Mouse (Mus musculus): Measurements from ENCODE around the gene Elmsan1.

Elmsan1 gene

DNA sequence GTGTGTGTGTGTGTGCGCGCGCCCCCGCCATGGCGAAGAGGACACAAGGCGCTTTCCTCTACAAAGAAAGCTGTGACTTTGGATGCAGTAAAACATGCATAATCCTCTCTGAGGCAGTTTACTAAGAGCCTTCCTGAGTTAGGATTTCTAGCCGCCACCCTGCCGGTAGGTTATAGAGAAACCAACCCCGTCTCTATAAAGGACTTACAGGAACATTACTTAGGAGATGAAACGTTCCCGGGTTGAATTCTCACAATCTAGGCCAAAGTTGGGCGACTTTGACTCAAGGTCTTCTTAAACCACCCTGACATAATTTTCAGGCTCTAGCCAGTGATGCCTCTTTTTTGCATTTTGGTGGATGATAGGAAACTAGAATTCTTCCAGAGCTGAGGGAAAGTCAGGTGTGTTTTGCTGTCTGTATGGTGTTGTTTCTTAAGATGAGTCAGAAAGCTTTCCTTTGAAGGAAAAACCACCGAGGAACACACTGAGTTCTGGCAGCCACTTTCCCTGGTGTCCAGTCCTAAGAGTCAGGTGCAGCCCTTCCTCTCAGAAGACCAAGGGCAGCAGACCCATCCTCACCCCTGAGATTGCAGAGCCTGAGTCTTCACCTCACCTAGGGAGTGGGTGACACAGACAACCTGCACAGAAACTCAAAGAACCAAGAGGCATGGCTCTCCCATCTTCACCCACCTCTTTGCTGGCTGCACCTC, 24.1 kb downstream of the Elmsan1 start:
- in situ Hi-C loops (cut with MboI, MseI) = loop anchor here (25.0 kb wide), 1 partner anchor 1268 kb away; the partner anchor contains the start of gene Fos

DNA sequence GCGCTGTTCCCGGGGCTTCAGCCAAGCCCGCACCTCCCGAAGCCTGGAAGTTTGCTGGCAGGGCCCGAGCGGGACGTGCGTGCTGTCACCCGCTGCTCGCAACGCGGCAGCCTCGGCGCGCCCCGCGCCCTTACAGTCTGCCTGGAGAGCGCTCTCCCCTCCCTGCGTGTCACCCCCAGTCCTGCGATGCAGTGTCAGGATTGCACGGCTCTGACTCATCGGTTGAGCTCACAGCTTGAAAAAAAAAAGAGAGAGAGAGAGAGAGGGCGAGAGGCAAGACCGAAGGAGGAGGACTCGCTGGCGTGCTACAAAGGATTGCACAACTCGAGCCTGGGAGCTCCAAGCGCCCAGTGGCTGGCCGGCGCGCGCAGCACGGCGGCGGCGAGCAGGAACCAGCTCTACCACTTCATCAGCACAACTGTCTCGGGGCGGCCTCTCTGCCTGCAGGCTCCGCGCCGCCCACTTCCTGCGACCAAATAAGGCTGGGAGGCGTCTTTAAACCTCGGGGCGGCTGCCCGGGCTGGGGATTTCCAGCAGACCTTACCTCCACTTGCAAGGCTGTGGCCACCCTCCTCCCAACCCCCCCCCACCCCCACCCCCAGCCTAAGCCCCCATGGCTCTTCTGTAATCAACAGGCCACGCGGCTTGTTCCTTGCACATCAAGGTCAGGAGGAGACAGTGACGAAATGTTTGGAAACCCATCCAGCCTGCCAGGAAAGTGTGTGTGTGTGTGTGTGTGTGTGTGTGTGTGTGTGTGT, 24.9 kb downstream of the Elmsan1 start:
- in situ Hi-C loops (cut with MboI, MseI) = loop anchor here (25.0 kb wide), 1 partner anchor 1268 kb away; the partner anchor contains the start of gene Fos

DNA sequence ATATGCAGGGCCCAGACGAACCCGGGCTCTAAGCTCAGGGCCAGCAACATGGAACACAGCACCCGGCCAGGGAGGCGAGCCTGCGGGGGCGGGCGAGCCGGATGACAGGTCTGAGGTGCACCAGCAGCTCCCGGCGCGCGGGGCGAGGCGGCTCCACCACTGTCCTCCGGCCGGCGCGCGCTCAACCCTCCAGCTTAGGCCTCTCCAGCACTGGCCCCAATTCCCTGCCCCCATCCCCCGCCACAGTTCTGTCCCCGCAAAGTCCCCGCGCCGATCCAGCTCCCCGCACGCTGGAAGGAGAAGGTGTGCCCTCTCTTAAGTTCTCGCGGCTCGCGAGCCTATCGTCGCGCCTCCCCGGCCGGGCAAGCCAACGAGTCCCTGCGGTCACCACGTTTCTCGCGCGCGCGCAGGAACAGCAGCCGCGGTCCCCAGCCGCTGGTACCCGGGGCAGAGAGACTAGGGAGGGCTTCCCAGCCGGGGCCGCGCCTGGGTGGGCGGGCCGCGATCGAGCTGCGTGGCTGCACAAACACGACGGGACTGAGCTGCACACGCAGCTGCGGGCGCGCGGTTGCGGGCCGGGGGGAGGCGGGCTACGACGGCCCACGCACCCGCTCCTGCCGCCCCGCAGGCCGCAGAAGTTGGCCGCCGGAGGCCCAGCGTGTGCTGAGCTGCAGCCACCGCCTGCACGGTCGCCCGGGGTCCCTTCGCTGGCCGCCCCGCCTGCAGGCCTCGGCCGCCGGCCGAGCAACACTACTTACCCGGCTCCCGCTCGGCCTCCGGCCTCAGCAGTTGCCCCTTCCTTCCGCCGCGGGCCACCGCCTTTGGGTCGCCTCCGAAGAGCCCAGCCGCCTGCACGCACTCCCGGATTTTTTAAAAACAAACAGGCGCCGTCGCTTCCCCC, 25.7 kb downstream of the Elmsan1 start:
- in situ Hi-C loops (cut with MboI, MseI) = loop anchor here (25.0 kb wide), 1 partner anchor 1269 kb away; the partner anchor contains the start of gene Fos

DNA sequence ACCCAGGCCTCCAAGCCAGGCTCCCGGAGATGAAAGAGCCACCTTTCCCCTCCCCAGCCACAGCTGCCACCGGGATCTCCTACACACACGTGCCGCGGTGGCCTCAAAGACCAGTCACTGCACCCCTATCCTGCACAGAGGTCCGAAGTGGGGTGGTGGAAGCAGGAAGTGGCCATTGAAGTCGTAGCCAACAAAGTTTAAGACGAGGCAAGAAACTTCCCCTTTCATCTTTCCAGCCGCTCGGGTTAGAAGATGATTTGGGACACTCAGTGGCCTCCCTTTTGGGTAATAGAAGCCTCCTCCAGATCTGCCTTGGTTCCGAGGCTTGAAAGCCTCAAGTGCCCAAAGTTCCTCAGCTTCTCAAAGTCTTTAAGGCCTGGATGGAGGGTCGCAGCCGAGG, 26.4 kb downstream of the Elmsan1 start:
- in situ Hi-C loops (cut with MboI, MseI) = loop anchor here (25.0 kb wide), 1 partner anchor 1270 kb away; the partner anchor contains the start of gene Fos

- in situ Hi-C loops (cut with MboI, MseI) = loop anchor here (25.0 kb wide), 1 partner anchor 1271 kb away; the partner anchor contains the start of gene Fos
These were observed 26.9 kb downstream of the Elmsan1 start for GRCm38 (mm10) chr12:84191770-84192169.

DNA sequence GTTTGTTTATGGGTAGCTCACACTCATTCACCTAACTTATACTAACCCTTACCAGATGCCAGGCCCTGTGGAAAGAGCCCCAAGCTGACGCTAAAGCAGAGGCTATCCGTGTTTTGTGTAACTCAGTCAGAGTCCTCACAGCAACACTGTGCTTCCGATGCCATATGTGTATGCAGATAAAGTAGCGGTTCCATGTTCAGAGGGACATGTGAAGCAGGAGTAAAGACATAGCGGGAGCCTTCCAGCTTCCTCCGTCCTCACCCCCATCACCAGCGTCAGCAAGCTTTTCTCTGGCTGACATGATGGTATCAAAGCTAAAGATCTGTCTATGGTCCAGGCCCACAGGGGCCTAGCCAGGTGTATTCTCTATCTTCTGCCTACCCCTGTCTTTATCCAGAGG, 27.5 kb downstream of the Elmsan1 start:
- in situ Hi-C loops (cut with MboI, MseI) = loop anchor here (25.0 kb wide), 1 partner anchor 1271 kb away; the partner anchor contains the start of gene Fos

GRCm38 (mm10) chr12:84190151-84190820, 28.4 kb downstream of the Elmsan1 start:
- in situ Hi-C loops (cut with MboI, MseI) = loop anchor here (25.0 kb wide), 1 partner anchor 1272 kb away; the partner anchor contains the start of gene Fos

DNA sequence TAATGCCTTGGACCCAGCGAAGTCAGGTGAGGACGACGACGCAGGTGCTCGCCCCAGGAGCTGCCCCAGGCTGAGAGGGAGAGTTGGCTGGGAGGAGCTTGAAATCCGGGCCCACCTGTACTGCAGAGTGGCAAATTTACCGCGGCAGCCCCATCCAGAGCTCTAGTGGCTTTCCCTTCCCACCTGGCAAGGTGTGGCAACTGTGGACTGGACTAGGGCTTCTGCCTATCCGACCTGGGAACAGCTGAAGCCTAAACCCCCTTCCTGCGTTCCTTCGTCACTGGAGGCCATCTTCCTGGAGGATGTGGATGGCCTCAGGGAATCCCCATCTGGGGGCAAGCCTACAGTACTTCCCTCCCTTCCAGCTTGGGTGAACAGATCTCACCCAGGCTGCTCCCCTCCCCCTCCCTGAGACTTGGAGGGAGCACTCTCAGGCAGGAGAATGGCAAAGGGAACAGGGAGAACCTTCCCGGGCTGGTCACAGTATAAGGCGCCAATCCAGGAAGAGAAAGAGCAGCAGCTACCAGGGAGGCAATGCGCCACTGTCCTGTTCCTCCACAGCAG, 29.7 kb downstream of the Elmsan1 start:
- in situ Hi-C loops (cut with MboI, MseI) = loop anchor here (25.0 kb wide), 1 partner anchor 1273 kb away; the partner anchor contains the start of gene Fos

DNA sequence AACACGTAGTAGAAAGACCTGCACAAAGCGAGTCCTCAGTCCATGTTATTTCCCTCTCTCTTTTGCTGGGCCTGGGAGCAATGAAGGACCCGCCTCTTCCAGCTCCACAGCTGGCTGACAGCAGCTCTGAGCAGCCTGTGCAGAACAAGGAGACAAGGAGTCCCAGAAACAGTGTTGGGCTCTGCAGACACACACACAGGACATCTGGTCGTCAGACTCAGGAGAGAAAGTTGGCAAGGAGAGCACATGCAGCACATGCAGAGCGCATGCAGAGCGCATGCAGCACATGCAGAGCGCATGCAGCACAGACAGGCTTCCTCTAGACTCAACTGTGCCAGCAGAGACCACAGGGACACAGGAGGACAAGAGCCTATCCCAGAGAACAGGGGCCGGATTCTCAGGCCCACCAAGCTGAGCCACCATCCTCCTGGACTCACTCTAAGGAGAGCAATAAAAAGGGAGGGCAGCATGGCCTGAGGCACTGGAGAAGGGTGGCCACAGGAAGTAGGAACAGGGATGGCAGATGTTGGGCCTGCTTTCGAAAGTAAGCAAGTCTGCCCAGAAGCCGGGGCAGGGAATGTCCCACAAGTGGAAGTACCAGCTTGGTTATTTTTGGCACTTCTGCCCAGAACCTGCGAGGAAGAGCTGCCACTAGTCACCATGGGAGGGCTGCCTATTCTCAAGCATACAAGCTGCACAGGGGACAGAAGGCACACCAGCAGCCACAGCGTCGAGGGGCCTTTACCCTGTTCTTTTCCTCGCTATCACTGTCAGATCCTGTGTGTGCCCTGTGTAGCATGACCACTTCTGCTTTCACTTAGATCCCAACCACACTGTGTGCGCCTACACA, 30.7 kb downstream of the Elmsan1 start:
- in situ Hi-C loops (cut with MboI, MseI) = loop anchor here (25.0 kb wide), 1 partner anchor 1274 kb away; the partner anchor contains the start of gene Fos

DNA sequence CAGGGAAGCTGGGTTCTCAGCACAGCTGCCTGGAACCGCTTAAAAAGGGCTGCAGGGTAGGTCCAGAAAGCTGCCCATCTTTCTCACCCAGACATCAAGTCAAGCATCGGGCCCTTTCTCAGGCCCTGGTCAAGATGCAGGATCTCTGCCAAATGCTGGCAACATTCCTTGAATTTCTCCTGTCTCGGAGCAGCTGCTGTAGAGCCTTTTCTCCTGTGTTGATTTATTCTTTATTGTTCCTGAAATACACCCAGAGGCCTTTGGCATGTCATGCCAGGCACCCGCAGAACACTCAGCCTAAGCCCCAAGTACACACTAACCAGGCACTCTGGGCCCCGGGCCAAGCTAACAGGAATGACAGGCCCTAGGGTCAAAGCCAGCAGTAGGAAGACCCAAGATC, 31.7 kb downstream of the Elmsan1 start:
- in situ Hi-C loops (cut with MboI, MseI) = loop anchor here (25.0 kb wide), 1 partner anchor 1275 kb away; the partner anchor contains the start of gene Fos

DNA sequence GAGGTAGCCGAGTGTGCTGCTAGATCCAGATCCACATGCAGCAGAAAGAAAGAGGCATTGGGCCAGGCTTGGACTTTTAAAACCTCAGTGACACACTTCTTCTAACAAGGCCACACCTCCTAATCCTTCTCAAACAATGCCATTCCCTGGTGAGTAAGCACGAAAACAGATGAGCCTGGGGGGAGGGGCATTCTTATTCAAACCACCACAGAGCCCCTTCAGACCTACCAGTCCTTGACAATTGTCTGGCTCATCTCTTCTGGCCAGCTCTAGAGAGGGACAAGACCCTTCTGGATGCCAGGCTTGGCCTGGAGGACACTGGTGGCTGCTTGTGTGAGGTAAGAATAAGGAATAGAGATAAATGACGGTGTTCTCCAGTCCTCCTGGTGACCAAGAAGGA, 32.1 kb downstream of the Elmsan1 start:
- in situ Hi-C loops (cut with MboI, MseI) = loop anchor here (25.0 kb wide), 1 partner anchor 1276 kb away; the partner anchor contains the start of gene Fos

DNA sequence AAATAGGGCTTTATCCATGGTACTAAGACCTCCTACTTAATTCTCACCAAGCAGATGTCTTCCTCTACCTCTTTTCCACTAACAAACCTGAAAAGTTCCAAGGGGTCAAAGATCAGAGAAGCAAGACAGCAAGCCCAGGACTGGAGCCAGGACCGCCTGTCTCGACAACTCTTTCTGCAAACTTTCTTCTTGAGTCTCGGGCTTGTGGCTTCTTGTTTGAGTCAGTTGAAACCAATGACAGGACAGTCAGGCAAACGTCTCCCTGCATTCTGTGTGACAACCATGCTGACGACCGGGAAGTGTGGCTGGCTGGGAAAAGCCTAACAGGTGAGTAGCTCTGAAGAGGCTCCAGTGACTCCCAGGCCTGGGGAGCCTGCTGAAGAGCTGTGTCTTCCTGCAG, 33.1 kb downstream of the Elmsan1 start:
- in situ Hi-C loops (cut with MboI, MseI) = loop anchor here (25.0 kb wide), 1 partner anchor 1277 kb away; the partner anchor contains the start of gene Fos

GRCm38 (mm10) chr12:84184979-84185378, 33.7 kb downstream of the Elmsan1 start:
- in situ Hi-C loops (cut with MboI, MseI) = loop anchor here (25.0 kb wide), 1 partner anchor 1277 kb away; the partner anchor contains the start of gene Fos

DNA sequence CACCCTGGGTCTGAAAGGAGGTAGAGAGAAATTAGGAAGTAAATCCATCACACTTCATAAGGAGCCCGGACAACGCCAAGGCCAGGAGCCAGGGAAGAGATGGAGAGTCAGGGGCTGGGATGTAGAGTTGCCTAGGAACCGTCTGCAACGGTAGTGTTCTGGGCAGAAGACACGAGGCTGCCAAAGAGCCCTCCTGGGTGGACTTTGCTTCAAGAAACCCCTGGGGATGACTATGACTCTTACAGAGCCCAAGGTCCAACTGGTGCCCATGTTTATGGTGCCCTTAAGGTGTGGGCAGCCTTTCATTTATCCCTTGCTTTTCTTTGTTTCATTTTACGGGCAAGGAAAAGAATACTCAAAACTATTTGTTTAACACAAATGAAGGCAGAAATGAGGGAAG, 36.7 kb downstream of the Elmsan1 start:
- in situ Hi-C loops (cut with MboI, MseI) = loop anchor here (25.0 kb wide), 1 partner anchor 1280 kb away; the partner anchor contains the start of gene Fos

DNA sequence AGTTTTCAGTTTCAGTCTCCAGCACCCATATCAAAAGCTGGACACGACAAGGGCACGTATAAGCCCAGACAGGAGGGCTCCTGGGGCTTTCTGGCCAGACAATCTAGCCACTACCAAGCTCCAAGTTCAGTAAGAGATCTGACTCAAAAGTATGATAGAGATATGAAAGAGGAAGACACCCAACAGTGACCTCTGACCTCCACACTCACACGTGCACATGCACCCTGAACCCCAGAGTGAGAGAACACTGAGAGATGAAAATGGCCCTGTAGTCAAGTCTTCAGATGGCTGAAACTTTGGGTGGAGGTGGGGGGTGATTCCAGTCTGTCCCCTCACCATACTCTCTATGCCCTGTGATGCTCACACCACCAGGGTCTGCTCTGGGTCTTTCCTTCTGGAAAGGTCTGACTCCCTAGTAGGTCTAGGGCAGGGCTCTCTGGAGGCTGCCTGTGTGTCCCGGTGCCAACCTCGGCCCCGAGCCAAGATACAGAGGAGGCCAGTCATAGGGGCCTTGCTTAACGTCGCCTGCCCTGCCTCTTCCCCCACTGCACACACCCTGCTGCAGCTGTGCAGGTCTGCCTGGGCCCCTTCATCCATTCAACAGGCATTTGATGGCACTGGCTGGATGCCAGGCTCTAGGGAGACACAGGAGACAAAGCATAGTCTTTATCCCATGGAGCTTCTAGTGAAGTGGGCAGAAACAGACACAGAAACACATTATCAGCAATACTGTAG, 37.8 kb downstream of the Elmsan1 start:
- in situ Hi-C loops (cut with MboI, MseI) = loop anchor here (25.0 kb wide), 1 partner anchor 1281 kb away; the partner anchor contains the start of gene Fos

GRCm38 (mm10) chr12:84180090-84180489, 38.6 kb downstream of the Elmsan1 start:
- in situ Hi-C loops (cut with MboI, MseI) = loop anchor here (25.0 kb wide), 1 partner anchor 1282 kb away; the partner anchor contains the start of gene Fos

GRCm38 (mm10) chr12:84178652-84179445, 39.8 kb downstream of the Elmsan1 start:
- in situ Hi-C loops (cut with MboI, MseI) = loop anchor here (10.0 to 25.0 kb wide), 2 partner anchors 1096 to 1283 kb away; partner anchors contain the start of genes Fos and Mlh3

Measured in T-helper 2 cell (primary cell).